26 mouse cellular contexts compared by ENCODE assay signal in the genomic region with DNA sequence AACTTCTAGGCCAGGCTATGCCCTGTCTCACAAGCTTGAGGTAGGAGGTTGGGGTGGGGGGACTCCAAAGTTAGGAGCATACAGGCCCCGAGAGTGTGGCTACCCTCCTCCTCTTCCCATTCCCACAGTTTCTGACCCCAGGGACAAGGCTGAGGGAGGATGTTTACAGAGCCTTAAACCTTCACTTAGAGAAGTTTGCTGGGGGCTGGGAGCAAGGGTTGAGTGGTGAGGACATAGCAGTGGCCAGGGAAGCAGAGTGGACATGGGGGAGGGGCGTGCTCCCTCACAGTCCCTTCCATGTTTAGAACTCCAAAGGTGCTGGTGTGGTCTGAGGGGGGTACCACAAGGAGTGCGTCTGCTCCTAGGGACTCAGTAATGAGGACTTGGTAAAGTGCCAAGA. TPM values are rescaled to one million over a fixed set of nuclear protein-coding genes. Genes with fewer than 3 reads are reported as not detected.
DNase-seq lines count a peak whose midpoint lies in the region; ATAC-seq and TF ChIP-seq lines count a peak whose summit lies in the region.
"Had no signal": no experiment of that assay in that cellular context is flagged by ENCODE, and none has a peak within 500 bp of the region (broad histone marks: within the 10 kb centered on the region; RNA-seq: fewer than 3 reads in every experiment).

No protein-coding gene starts in this region.

- no peak overlapping the region for H3K4me3 ChIP-seq in gastrocnemius, adult 2 months
- H3K4me3 ChIP-seq in lung, embryonic 15.5 days, result no peak overlapping the region
- no peak overlapping the region for H3K4me3 ChIP-seq in lung, adult 2 months (replicated peaks; ENCODE audit: extremely low read depth, low read depth, low read length)
- no peak overlapping the region for H3K4me3 ChIP-seq in stomach, postnatal 0 days (ENCODE audit: low read depth, low read length)
- H3K4me3 ChIP-seq in forebrain, postnatal 0 days (ENCODE audit: low read depth, low read length), result no peak overlapping the region
- H3K4me3 ChIP-seq: forebrain, embryonic 10.5 days; forebrain, embryonic 13.5 days; heart, embryonic 12.5 days; heart, embryonic 15.5 days; hindbrain, embryonic 12.5 days; hindbrain, embryonic 15.5 days had no signal

- no peak overlapping the region for H3K9ac ChIP-seq in lung, embryonic 15.5 days
- H3K9ac ChIP-seq in stomach, postnatal 0 days (ENCODE audit: low read length), result no peak overlapping the region
- no peak overlapping the region for H3K9ac ChIP-seq in forebrain, postnatal 0 days
- H3K9ac ChIP-seq: forebrain, embryonic 13.5 days; heart, embryonic 12.5 days; heart, embryonic 15.5 days; hindbrain, embryonic 12.5 days; hindbrain, embryonic 15.5 days had no signal

- peak; percentile 3; the same call in 1 of the 2 replicates for ATAC-seq in lung, embryonic 15.5 days (ENCODE audit: borderline replicate concordance, extremely low read depth, low FRiP score, low TSS enrichment)
- ATAC-seq in stomach, postnatal 0 days (ENCODE audit: low FRiP score, low TSS enrichment), result no peak
- ATAC-seq in forebrain, postnatal 0 days, result no peak
- ATAC-seq: forebrain, embryonic 13.5 days; forebrain, embryonic 16.5 days; Patski had no signal

- TF ChIP-seq EP300 in stomach, postnatal 0 days (optimal IDR thresholded peaks at IDR 0.05), result no peak

- H3K9me3 ChIP-seq in lung, embryonic 15.5 days, result no peaks in the 10 kb centered on the region
- H3K9me3 ChIP-seq in stomach, postnatal 0 days (ENCODE audit: control insufficient read depth, low read length), result no peaks in the 10 kb centered on the region
- no peaks in the 10 kb centered on the region for H3K9me3 ChIP-seq in forebrain, postnatal 0 days (ENCODE audit: low read length)
- H3K9me3 ChIP-seq: forebrain, embryonic 10.5 days; forebrain, embryonic 13.5 days; heart, embryonic 12.5 days; heart, embryonic 15.5 days; hindbrain, embryonic 12.5 days; hindbrain, embryonic 15.5 days had no signal

- intact Hi-C loops in gastrocnemius, adult 2 months (cut with DNase I), result no loop called here

- TF ChIP-seq CTCF in gastrocnemius, adult 2 months (IDR thresholded peaks at IDR 0.05), result no peak
- no peak for TF ChIP-seq CTCF in lung, adult 2 months (IDR thresholded peaks at IDR 0.05; ENCODE audit: insufficient read depth, low read length)
- no peak for TF ChIP-seq CTCF in stomach, postnatal 0 days (IDR thresholded peaks at IDR 0.05; ENCODE audit: low read depth)
- no peak for TF ChIP-seq CTCF in forebrain, postnatal 0 days (IDR thresholded peaks at IDR 0.05; ENCODE audit: low read depth)

- peaks cover 24% of the 10 kb centered on the region for H3K4me1 ChIP-seq in lung, embryonic 15.5 days
- 0 out of 2 replicates have a peak, but pooled peaks cover 2% of the 10 kb centered on the region for H3K4me1 ChIP-seq in lung, adult 2 months (ENCODE audit: control insufficient read depth, insufficient read depth, low read length)
- no peaks in the 10 kb centered on the region for H3K4me1 ChIP-seq in stomach, postnatal 0 days (replicated peaks; ENCODE audit: control insufficient read depth, insufficient read depth)
- no peaks in the 10 kb centered on the region for H3K4me1 ChIP-seq in forebrain, postnatal 0 days (ENCODE audit: insufficient read depth)

- H3K36me3 ChIP-seq in lung, embryonic 15.5 days, result no peaks in the 10 kb centered on the region
- no peaks in the 10 kb centered on the region for H3K36me3 ChIP-seq in stomach, postnatal 0 days (ENCODE audit: control insufficient read depth, insufficient read depth, low read length)
- H3K36me3 ChIP-seq in forebrain, postnatal 0 days (ENCODE audit: insufficient read depth), result no peaks in the 10 kb centered on the region
- H3K36me3 ChIP-seq: forebrain, embryonic 10.5 days; heart, embryonic 12.5 days; heart, embryonic 15.5 days; hindbrain, embryonic 12.5 days; hindbrain, embryonic 15.5 days had no signal

- H3K27ac ChIP-seq in gastrocnemius, adult 2 months, result peak overlapping the region; percentile 90; the same call in 1 of the 2 replicates
- H3K27ac ChIP-seq in lung, embryonic 15.5 days, result no peak overlapping the region
- no peak overlapping the region for H3K27ac ChIP-seq in stomach, postnatal 0 days (replicated peaks)
- H3K27ac ChIP-seq in forebrain, postnatal 0 days (ENCODE audit: low read depth, low read length), result no peak overlapping the region
- H3K27ac ChIP-seq: forebrain, embryonic 10.5 days; forebrain, embryonic 13.5 days; heart, embryonic 15.5 days; hindbrain, embryonic 12.5 days; hindbrain, embryonic 15.5 days had no signal

- H3K27me3 ChIP-seq in lung, embryonic 15.5 days, result peaks cover 50% of the 10 kb centered on the region
- no peaks in the 10 kb centered on the region for H3K27me3 ChIP-seq in stomach, postnatal 0 days (ENCODE audit: control insufficient read depth, insufficient read depth, low read length)
- peaks cover 13% of the 10 kb centered on the region; the same call in 1 of the 2 replicates for H3K27me3 ChIP-seq in forebrain, postnatal 0 days (ENCODE audit: insufficient read depth, low read length)

- no peak for DNase-seq in gastrocnemius, adult 2 months
- DNase-seq in gastrocnemius, adult 18-20 months (ENCODE audit: low spot score), result no peak
- DNase-seq in lung, adult 2 months, result no peak
- DNase-seq in adipocyte (ENCODE audit: low spot score), result peak; percentile 50
- DNase-seq in stomach, postnatal 0 days (ENCODE audit: low spot score), result no peak
- DNase-seq in forebrain, postnatal 0 days, result no peak
- no peak for DNase-seq in retina, embryonic 14.5 days (ENCODE audit: low spot score)
- DNase-seq: adrenal gland, adult 2 months; adrenal gland, postnatal 14 days; cerebellum, adult 11-12 months; cerebellum, adult 8-10 months; cerebellum, postnatal 10 days; gastrocnemius, postnatal 10 days; gastrocnemius, postnatal 36 days; heart, postnatal 10 days had no signal

- H3K4me2 ChIP-seq in lung, embryonic 15.5 days, result no peak overlapping the region
- peak overlapping the region; percentile 23; the same call in 1 of the 2 replicates for H3K4me2 ChIP-seq in stomach, postnatal 0 days (replicated peaks; ENCODE audit: low read depth)
- H3K4me2 ChIP-seq in forebrain, postnatal 0 days (ENCODE audit: low read depth), result no peak overlapping the region
- H3K4me2 ChIP-seq: forebrain, embryonic 13.5 days; heart, embryonic 12.5 days; heart, embryonic 15.5 days; hindbrain, embryonic 12.5 days; hindbrain, embryonic 15.5 days had no signal

- no peak for TF ChIP-seq POLR2A in lung, adult 2 months (IDR thresholded peaks at IDR 0.05; ENCODE audit: borderline replicate concordance, extremely low read depth, low read depth, low read length)

- 27% methylated on average over 3 of the region's 3 CpGs for WGBS in lung, embryonic 15.5 days
- WGBS in lung, adult 2 months, result 70% methylated on average over 3 of the region's 3 CpGs
- WGBS in stomach, postnatal 0 days, result 37% methylated on average over 3 of the region's 3 CpGs
- WGBS in forebrain, postnatal 0 days, result 70% methylated on average over 3 of the region's 3 CpGs

RNA-seq across cellular contexts. Expression of gene Kcnq4, which starts 4.8 kb away (rescaled TPM):
- 10 to 100 TPM; 13.4 to 14.5 TPM for total RNA-seq in gastrocnemius, adult 2 months (2021)
- 10 to 100 TPM; 14.2 to 17.0 TPM for total RNA-seq in gastrocnemius, adult 18-20 months (2021)
- 4.4 and 4.9 TPM in 2 replicates for polyA plus RNA-seq in lung, embryonic 15.5 days (2015; fragmentation: Nextera tagmentation; extraction: Ambion mirVana)
- 8.2 and 8.3 TPM in 2 replicates for polyA plus RNA-seq in lung, adult 2 months (2012; rRNA removed)
- polyA plus RNA-seq in stomach, postnatal 0 days (2015; fragmentation: Nextera tagmentation; extraction: Ambion mirVana), result 2.2 and 2.7 TPM in 2 replicates
- 10.9 and 11.9 TPM in 2 replicates for total RNA-seq in forebrain, postnatal 0 days (2014; rRNA removed)
- polyA plus RNA-seq in forebrain, postnatal 0 days (2015; fragmentation: Nextera tagmentation; extraction: Ambion mirVana), result 7.1 and 7.5 TPM in 2 replicates
- total RNA-seq: granulocyte monocyte progenitor cell, adult 5-6 weeks; hematopoietic stem cell, adult 5-6 weeks had no signal
